Mouse (Mus musculus): Measurements from ENCODE around the gene Npb. TPM values are rescaled to one million over a fixed set of nuclear protein-coding genes. Genes with fewer than 3 reads are reported as not detected.
"Not testable (repeated sequence)": the region's sequence is repeated elsewhere in the genome, so short reads cannot be mapped to it uniquely, and the experiment has no call there.

The Npb gene
- 3.6 and 6.3 TPM in 2 replicates for polyA plus RNA-seq (2014; fragmentation: Nextera tagmentation; extraction: Ambion mirVana)

DNA sequence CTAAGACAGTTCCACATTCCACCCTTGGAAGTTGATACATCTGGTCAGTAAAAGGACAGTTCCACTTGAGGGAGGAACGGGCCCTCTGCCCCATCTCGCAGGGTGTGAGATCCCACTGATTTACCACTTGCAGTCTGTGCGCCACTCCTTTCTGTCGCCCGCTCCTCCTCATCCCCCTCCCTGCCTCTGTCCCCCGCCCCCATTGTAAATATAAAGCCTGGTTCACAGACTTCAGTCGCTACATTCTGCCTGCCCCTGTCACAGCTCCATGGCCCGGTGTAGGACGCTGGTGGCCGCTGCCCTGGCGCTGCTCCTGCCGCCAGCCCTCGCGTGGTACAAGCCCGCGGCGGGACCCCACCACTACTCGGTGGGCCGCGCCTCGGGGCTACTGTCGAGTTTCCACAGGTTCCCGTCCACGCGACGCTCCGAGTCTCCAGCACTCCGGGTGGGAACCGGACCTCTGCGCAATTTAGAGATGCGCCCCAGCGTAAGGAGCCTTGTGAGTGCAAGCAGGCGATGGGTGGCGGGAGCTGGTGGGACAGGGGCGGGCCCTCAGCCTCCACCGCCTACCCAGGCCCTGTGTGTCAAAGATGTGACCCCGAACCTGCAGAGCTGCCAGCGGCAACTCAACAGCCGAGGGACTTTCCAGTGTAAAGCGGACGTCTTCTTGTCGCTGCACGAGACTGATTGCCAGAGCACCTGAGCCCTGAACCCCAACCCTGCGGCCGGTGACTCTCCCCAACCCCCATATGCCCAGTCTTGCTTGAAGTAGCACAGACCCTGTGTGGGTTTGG lies at the start of gene Npb:
Gene Npb, plus strand, starts transcription at position 237 of the 794 bp plus-strand sequence.
- peak within 1 kb of the TSS; percentile 36; the same call in 1 of the 2 replicates for H3K27ac ChIP-seq (ENCODE audit: low read depth, low read length)
- WGBS: 15% methylated on average over 45 of the region's 45 CpGs
- H3K4me2 ChIP-seq: peak within 1 kb of the TSS; percentile 66
- peak within 1 kb of the TSS; percentile 57 for H3K9ac ChIP-seq (ENCODE audit: low read depth, low read length)
- H3K36me3 ChIP-seq (ENCODE audit: control insufficient read depth, insufficient read depth, low read length): peaks cover 33% of the 10 kb centered on the region
- DNase-seq (ENCODE audit: low spot score) (no peak), ATAC-seq (replicated peaks; ENCODE audit: low FRiP score) (no peak)
- no peaks in the 10 kb centered on the region for H3K9me3 ChIP-seq (ENCODE audit: control insufficient read depth, low read length)
- peak within 1 kb of the TSS; percentile 40 for H3K4me3 ChIP-seq (ENCODE audit: low read depth, low read length)
- peaks cover 4% of the 10 kb centered on the region; the same call in 1 of the 2 replicates for H3K27me3 ChIP-seq (replicated peaks; ENCODE audit: control insufficient read depth, insufficient read depth, low read length)
- peaks cover 25% of the 10 kb centered on the region for H3K4me1 ChIP-seq (replicated peaks; ENCODE audit: control insufficient read depth, insufficient read depth, low read length)

DNA sequence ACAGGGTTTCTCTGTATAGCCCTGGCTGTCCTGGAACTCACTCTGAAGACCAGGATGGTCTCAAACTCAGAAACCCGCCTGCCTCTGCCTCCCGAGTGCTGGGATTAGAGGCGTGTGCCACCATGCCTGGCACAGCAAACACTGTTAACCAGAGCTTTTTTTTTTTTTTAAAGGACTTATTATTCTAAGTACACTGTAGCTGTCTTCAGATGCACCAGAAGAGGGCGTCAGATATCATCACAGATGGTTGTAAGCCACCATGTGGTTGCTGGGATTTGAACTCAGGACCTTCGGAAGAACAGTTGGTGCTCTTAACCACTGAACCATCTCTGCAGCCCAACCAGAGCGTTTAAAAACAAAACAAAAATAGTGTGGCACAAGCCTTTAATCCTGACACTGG lies 49.4 kb upstream of the Npb start:
- H3K27ac ChIP-seq (ENCODE audit: low read depth, low read length); H3K4me1 ChIP-seq (replicated peaks; ENCODE audit: control insufficient read depth, insufficient read depth, low read length); H3K27me3 ChIP-seq (replicated peaks; ENCODE audit: control insufficient read depth, insufficient read depth, low read length); ATAC-seq (replicated peaks; ENCODE audit: low FRiP score); H3K4me3 ChIP-seq (ENCODE audit: low read depth, low read length); DNase-seq (ENCODE audit: low spot score); H3K4me2 ChIP-seq; H3K9me3 ChIP-seq (ENCODE audit: control insufficient read depth, low read length); H3K9ac ChIP-seq (ENCODE audit: low read depth, low read length): not testable (repeated sequence)
- 82% methylated on average over 6 of the region's 6 CpGs for WGBS
- peaks cover 51% of the 10 kb centered on the region for H3K36me3 ChIP-seq (ENCODE audit: control insufficient read depth, insufficient read depth, low read length)

DNA sequence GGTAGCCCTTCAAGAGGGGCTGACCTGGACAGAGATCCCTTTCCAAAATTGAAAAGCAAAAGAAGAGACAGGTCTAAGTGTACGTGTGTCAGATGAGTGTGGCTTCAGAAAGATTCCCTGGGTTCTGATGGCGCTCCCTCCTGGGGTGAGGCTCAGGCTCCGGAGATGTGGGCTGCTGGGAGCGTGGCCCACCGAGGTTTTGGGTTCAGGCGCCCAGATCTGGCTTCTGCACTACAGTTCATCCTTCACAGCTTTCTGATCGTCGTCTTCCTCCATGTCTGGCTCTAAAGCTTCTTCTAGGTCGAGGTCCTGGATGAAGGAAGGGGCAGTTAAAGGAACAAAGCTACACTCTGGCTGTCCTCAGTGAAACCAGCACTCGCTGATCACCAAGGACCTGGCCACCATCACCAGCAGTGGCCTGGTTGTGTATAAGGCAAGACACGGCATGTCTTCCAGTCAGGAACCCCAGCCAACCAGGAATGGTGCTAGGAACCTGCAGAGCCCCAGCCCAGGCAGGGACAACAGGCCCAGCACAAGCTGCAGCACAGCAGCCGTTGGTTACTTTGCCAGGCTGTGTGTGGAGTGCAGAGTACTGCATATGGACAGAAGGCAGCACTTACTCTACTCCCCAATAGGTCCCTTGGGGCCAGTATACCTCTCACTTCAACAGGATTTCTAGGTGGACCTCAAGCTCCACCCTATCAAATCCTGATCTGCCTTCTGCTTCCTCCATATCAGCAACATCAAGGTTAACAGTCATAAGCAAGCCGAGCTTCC lies 47.1 kb upstream of the Npb start:
- Histone ChIP-seq H3K27ac (ENCODE audit: low read depth, low read length) (no peak overlapping the region), H3K9me3 (ENCODE audit: control insufficient read depth, low read length) (no peaks in the 10 kb centered on the region), H3K4me3 (ENCODE audit: low read depth, low read length) (no peak overlapping the region), H3K9ac (ENCODE audit: low read depth, low read length) (no peak overlapping the region), H3K27me3 (replicated peaks; ENCODE audit: control insufficient read depth, insufficient read depth, low read length) (no peaks in the 10 kb centered on the region), H3K36me3 (ENCODE audit: control insufficient read depth, insufficient read depth, low read length) (peaks cover 71% of the 10 kb centered on the region), H3K4me1 (replicated peaks; ENCODE audit: control insufficient read depth, insufficient read depth, low read length) (no peaks in the 10 kb centered on the region), H3K4me2 (no peak overlapping the region)
- no peak for DNase-seq (ENCODE audit: low spot score)
- 88% methylated on average over 13 of the region's 13 CpGs for WGBS
- ATAC-seq (replicated peaks; ENCODE audit: low FRiP score): no peak

DNA sequence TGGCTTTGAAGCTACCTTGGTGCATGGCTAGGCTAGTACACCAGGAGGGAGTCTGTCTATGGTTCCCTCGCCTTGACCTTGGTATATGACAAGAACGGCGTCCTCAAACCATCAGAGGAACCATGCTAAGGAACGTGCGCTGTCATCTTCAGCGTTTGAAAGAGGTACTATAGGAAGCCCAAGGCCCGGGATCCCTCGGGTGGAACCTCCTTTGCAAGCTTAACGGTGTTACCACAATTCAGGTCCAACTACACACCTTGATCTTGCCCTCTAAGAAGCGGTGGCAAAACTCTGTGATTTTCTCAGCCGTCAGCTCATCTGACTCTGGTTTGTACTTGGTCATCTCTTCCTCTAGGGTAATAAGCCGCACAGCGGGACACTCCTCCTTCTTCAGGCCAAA lies 45.3 kb upstream of the Npb start:
- H3K4me3 ChIP-seq (ENCODE audit: low read depth, low read length): no peak overlapping the region
- no peak overlapping the region for H3K27ac ChIP-seq (ENCODE audit: low read depth, low read length)
- no peaks in the 10 kb centered on the region for H3K27me3 ChIP-seq (replicated peaks; ENCODE audit: control insufficient read depth, insufficient read depth, low read length)
- ATAC-seq (replicated peaks; ENCODE audit: low FRiP score) (no peak), DNase-seq (ENCODE audit: low spot score) (no peak)
- no peak overlapping the region for H3K9ac ChIP-seq (ENCODE audit: low read depth, low read length)
- WGBS: 94% methylated on average over 13 of the region's 13 CpGs
- no peak overlapping the region for H3K4me2 ChIP-seq
- peaks cover 86% of the 10 kb centered on the region for H3K36me3 ChIP-seq (ENCODE audit: control insufficient read depth, insufficient read depth, low read length)
- no peaks in the 10 kb centered on the region for H3K9me3 ChIP-seq (ENCODE audit: control insufficient read depth, low read length)
- no peaks in the 10 kb centered on the region for H3K4me1 ChIP-seq (replicated peaks; ENCODE audit: control insufficient read depth, insufficient read depth, low read length)

DNA sequence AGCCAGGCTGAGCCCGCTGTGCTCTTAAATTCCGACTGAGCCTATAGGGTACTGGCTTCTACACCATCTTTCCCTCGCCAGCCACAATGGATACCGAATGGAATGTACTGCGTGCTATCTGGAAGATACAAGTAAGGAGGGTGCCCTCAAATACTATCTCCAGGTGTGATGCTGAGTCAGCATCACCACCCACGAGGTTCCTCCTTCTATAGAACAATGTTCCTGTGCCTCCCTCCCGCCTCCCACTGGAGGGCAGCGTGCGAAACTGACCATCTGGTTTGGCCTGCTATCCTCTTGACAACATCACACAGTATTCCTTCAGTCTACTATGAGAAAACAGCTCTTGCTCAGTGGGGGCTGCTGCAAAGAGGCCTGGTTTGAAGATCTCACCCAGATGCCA lies 43.2 kb upstream of the Npb start:
- Histone ChIP-seq H3K4me3 (ENCODE audit: low read depth, low read length) (no peak overlapping the region), H3K4me1 (replicated peaks; ENCODE audit: control insufficient read depth, insufficient read depth, low read length) (no peaks in the 10 kb centered on the region), H3K27me3 (replicated peaks; ENCODE audit: control insufficient read depth, insufficient read depth, low read length) (no peaks in the 10 kb centered on the region), H3K27ac (ENCODE audit: low read depth, low read length) (no peak overlapping the region), H3K36me3 (ENCODE audit: control insufficient read depth, insufficient read depth, low read length) (peaks cover 84% of the 10 kb centered on the region), H3K9ac (ENCODE audit: low read depth, low read length) (no peak overlapping the region), H3K4me2 (no peak overlapping the region), H3K9me3 (ENCODE audit: control insufficient read depth, low read length) (no peaks in the 10 kb centered on the region)
- WGBS: 86% methylated on average over 9 of the region's 9 CpGs
- DNase-seq (ENCODE audit: low spot score) (no peak), ATAC-seq (replicated peaks; ENCODE audit: low FRiP score) (no peak)

DNA sequence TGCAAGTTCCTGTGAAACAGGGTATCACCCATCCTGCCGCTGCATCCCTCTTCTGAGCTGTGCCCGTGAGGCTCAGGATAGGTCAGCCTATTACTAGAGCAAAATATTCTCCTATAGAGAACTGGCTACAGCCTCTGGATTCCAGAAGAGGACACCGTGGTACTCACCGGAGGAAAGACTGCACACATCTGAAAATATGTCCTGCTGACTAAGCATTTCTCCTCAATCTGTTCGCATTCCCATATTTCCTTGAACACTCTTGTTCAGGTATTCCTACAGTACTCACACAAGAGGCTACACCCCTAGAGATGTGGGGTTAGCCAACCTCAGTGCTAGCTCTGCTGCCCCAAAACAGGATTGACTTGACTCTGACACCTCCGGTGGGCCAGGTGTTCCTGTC lies 40.0 kb upstream of the Npb start:
- no peak overlapping the region for H3K9ac ChIP-seq (ENCODE audit: low read depth, low read length)

DNA sequence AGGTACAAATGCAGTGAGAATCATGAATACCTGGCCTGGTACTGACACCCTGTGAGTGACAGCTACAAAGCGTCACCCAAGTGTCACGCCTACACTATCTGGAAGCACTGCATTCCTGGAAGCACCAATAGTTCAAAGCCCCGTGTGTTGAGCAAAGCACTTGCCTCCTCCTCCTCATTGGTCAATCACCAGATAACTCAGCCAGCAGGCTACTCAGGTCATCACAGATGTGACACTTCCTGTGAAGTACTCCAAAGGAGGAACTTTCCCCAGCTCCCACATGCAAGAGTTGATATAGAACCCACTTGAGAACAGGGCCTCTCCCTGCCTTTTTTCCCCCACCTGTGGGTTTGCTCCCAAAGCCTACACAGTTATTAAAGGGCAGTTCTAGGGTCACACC lies 37.2 kb upstream of the Npb start:
- peaks cover 41% of the 10 kb centered on the region for H3K36me3 ChIP-seq (ENCODE audit: control insufficient read depth, insufficient read depth, low read length)

More for the DNA sequence above, 40.0 kb upstream of the Npb start:
- ATAC-seq (replicated peaks; ENCODE audit: low FRiP score) (no peak), DNase-seq (ENCODE audit: low spot score) (no peak)
- H3K4me1 ChIP-seq (replicated peaks; ENCODE audit: control insufficient read depth, insufficient read depth, low read length): peaks cover 14% of the 10 kb centered on the region
- peaks cover 66% of the 10 kb centered on the region for H3K36me3 ChIP-seq (ENCODE audit: control insufficient read depth, insufficient read depth, low read length)
- H3K4me2 ChIP-seq: no peak overlapping the region
- H3K4me3 ChIP-seq (ENCODE audit: low read depth, low read length): no peak overlapping the region
- H3K27me3 ChIP-seq (replicated peaks; ENCODE audit: control insufficient read depth, insufficient read depth, low read length): no peaks in the 10 kb centered on the region
- no peaks in the 10 kb centered on the region for H3K9me3 ChIP-seq (ENCODE audit: control insufficient read depth, low read length)
- 95% methylated on average over 6 of the region's 6 CpGs for WGBS
- H3K27ac ChIP-seq (ENCODE audit: low read depth, low read length): no peak overlapping the region

DNA sequence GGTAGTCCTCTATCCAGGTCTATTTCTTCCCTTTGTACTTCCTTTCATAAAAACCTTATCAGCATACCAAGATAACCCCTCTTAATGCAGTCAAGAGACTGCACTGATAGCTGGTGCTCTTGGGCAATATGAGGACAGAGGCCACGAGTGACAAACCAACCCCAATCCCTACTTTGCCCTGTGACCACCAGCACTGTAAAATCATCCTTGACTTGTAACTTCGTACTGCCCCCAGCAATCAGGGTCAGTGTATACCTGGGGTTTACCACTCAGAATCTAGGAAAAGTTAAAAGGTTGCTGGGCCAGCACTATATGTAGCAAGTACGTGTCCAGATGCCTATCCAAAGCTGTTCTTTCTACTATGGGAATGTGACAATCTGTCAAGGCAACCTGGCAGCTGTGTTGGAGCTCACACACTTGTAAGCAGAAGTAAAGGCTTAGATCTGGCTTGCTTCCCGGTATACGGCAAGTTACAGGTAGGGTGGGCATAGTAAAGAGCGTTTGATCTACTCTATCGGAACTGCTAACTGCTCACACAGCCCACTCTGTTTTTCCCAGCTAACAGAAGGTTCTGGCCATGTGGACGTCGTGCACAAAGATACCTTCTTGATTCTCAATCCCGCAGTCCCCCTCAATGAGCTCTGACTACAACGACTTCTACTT lies 36.4 kb upstream of the Npb start:
- ATAC-seq (replicated peaks; ENCODE audit: low FRiP score): no peak
- peak overlapping the region; percentile 85 for H3K27ac ChIP-seq (ENCODE audit: low read depth, low read length)
- peaks cover 25% of the 10 kb centered on the region for H3K4me1 ChIP-seq (replicated peaks; ENCODE audit: control insufficient read depth, insufficient read depth, low read length)
- WGBS: 6% methylated on average over 11 of the region's 11 CpGs
- DNase-seq (ENCODE audit: low spot score): no peak
- peak overlapping the region; percentile 81 for H3K4me3 ChIP-seq (ENCODE audit: low read depth, low read length)
- peaks cover 34% of the 10 kb centered on the region for H3K36me3 ChIP-seq (ENCODE audit: control insufficient read depth, insufficient read depth, low read length)
- H3K9ac ChIP-seq (ENCODE audit: low read depth, low read length): peak overlapping the region; percentile 97
- H3K9me3 ChIP-seq (ENCODE audit: control insufficient read depth, low read length): no peaks in the 10 kb centered on the region
- H3K27me3 ChIP-seq (replicated peaks; ENCODE audit: control insufficient read depth, insufficient read depth, low read length): no peaks in the 10 kb centered on the region
- peak overlapping the region; percentile 93 for H3K4me2 ChIP-seq

More for the DNA sequence above, 37.2 kb upstream of the Npb start:
- H3K9me3 ChIP-seq (ENCODE audit: control insufficient read depth, low read length): no peaks in the 10 kb centered on the region
- no peak overlapping the region for H3K27ac ChIP-seq (ENCODE audit: low read depth, low read length)
- H3K4me2 ChIP-seq: peak overlapping the region; percentile 93
- H3K4me3 ChIP-seq (ENCODE audit: low read depth, low read length): peak overlapping the region; percentile 81
- ATAC-seq (replicated peaks; ENCODE audit: low FRiP score) (no peak), DNase-seq (ENCODE audit: low spot score) (no peak)
- peaks cover 25% of the 10 kb centered on the region for H3K4me1 ChIP-seq (replicated peaks; ENCODE audit: control insufficient read depth, insufficient read depth, low read length)
- peak overlapping the region; percentile 97 for H3K9ac ChIP-seq (ENCODE audit: low read depth, low read length)
- 39% methylated on average over 3 of the region's 3 CpGs for WGBS
- H3K27me3 ChIP-seq (replicated peaks; ENCODE audit: control insufficient read depth, insufficient read depth, low read length): no peaks in the 10 kb centered on the region

Data from liver, embryonic 11.5 days (tissue).